In the genomic region with DNA sequence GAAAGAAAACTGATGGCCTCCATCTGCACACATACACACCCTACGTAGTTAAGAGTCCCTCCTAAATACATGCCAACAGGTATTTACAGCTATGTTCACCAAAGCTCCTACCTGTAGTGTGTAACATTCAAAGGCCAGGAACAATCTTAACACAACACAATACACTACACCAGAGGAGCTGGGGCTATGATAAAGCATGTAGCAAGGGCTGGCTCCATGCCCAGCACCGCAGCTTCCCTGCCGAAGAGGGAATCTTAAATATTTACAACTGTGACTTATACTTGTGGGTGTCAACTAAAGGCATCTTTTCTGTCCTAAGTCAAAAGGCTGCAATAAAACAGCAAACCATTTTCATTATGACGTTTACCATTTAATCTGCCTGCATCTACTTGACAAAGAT, we compare ENCODE assay signal across 14 mouse cellular contexts. TPM values are rescaled to one million over a fixed set of nuclear protein-coding genes. Genes with fewer than 3 reads are reported as not detected.
DNase-seq lines count a peak whose midpoint lies in the region; ATAC-seq and TF ChIP-seq lines count a peak whose summit lies in the region.
"Had no signal": no experiment of that assay in that cellular context is flagged by ENCODE, and none has a peak within 500 bp of the region (broad histone marks: within the 10 kb centered on the region; RNA-seq: fewer than 3 reads in every experiment).

No protein-coding gene starts in this region.

- peaks cover 49% of the 10 kb centered on the region for H3K36me3 ChIP-seq in heart, embryonic 12.5 days
- peaks cover 30% of the 10 kb centered on the region for H3K36me3 ChIP-seq in heart, embryonic 11.5 days (ENCODE audit: control insufficient read depth, insufficient read depth, low read length)
- H3K36me3 ChIP-seq in kidney, embryonic 14.5 days (ENCODE audit: control insufficient read depth, insufficient read depth, low read length): peaks cover 68% of the 10 kb centered on the region
- H3K36me3 ChIP-seq in MEL (ENCODE audit: control insufficient read depth in 1 of 2, insufficient read depth in 2 of 2, low read length in 2 of 2): peaks cover 2 to 3% of the 10 kb centered on the region in 2 experiments; a peak in 3 of 4 replicates
- peaks cover 26% of the 10 kb centered on the region for H3K36me3 ChIP-seq in forebrain, postnatal 0 days (ENCODE audit: insufficient read depth)
- no peaks in the 10 kb centered on the region; the same call in 1 of the 2 replicates for H3K36me3 ChIP-seq in forebrain, embryonic 11.5 days (ENCODE audit: control insufficient read depth, insufficient read depth, low read length)

- no peak overlapping the region for H3K9ac ChIP-seq in heart, embryonic 12.5 days
- H3K9ac ChIP-seq in heart, embryonic 11.5 days (ENCODE audit: low read depth, low read length): no peak overlapping the region
- H3K9ac ChIP-seq in kidney, embryonic 14.5 days (ENCODE audit: low read depth, low read length): no peak overlapping the region
- no peak overlapping the region for H3K9ac ChIP-seq in MEL (ENCODE audit: control insufficient read depth, low read depth, low read length, poor library complexity, severe bottlenecking)
- H3K9ac ChIP-seq in forebrain, postnatal 0 days: no peak overlapping the region
- H3K9ac ChIP-seq in forebrain, embryonic 11.5 days (ENCODE audit: low read length): no peak overlapping the region
- H3K9ac ChIP-seq: embryonic facial prominence, embryonic 15.5 days; forebrain, embryonic 15.5 days; liver, embryonic 13.5 days had no signal

- no peak overlapping the region for H3K4me2 ChIP-seq in heart, embryonic 12.5 days
- H3K4me2 ChIP-seq in heart, embryonic 11.5 days: no peak overlapping the region
- H3K4me2 ChIP-seq in kidney, embryonic 14.5 days (replicated peaks; ENCODE audit: low read depth, low read length): no peak overlapping the region
- no peak overlapping the region for H3K4me2 ChIP-seq in forebrain, postnatal 0 days (ENCODE audit: low read depth)
- no peak overlapping the region for H3K4me2 ChIP-seq in forebrain, embryonic 11.5 days (ENCODE audit: low read depth, low read length, severe bottlenecking)
- H3K4me2 ChIP-seq: embryonic facial prominence, embryonic 15.5 days; forebrain, embryonic 15.5 days; liver, embryonic 13.5 days had no signal

- ATAC-seq in heart, embryonic 12.5 days (ENCODE audit: insufficient number of reproducible peaks, low FRiP score): no peak
- ATAC-seq in heart, embryonic 11.5 days (replicated peaks; ENCODE audit: insufficient number of reproducible peaks, low FRiP score, low TSS enrichment): no peak
- ATAC-seq in kidney, embryonic 14.5 days (ENCODE audit: low FRiP score, low TSS enrichment): no peak
- no peak for ATAC-seq in forebrain, postnatal 0 days
- no peak for ATAC-seq in forebrain, embryonic 11.5 days (replicated peaks; ENCODE audit: low FRiP score)
- ATAC-seq: forebrain, embryonic 15.5 days; hindbrain, embryonic 16.5 days; midbrain, embryonic 16.5 days had no signal

- H3K4me3 ChIP-seq in heart, embryonic 12.5 days: no peak overlapping the region
- no peak overlapping the region for H3K4me3 ChIP-seq in heart, embryonic 11.5 days (ENCODE audit: low read depth, low read length)
- no peak overlapping the region for H3K4me3 ChIP-seq in kidney, embryonic 14.5 days (ENCODE audit: low read length)
- no peak overlapping the region for H3K4me3 ChIP-seq in MEL (ENCODE audit: control insufficient read depth in 1 of 2, insufficient read depth in 1 of 2, low read depth in 2 of 2, low read length in 2 of 2)
- no peak overlapping the region for H3K4me3 ChIP-seq in forebrain, postnatal 0 days (ENCODE audit: low read depth, low read length)
- no peak overlapping the region for H3K4me3 ChIP-seq in forebrain, embryonic 11.5 days (ENCODE audit: low read depth, low read length)
- H3K4me3 ChIP-seq: embryonic facial prominence, embryonic 15.5 days; forebrain, embryonic 15.5 days; liver, embryonic 13.5 days had no signal

- no peaks in the 10 kb centered on the region for H3K79me2 ChIP-seq in MEL (ENCODE audit: control insufficient read depth, insufficient read depth, low read length, poor library complexity)

- peak; percentile 57 to 68 for DNase-seq in kidney, postnatal 4 days
- DNase-seq in MEL (ENCODE audit: low read depth, low spot score): peak; percentile 85
- DNase-seq in brain, embryonic 14.5 days (ENCODE audit: low read depth): peak; percentile 15
- no peak for DNase-seq in forebrain, postnatal 0 days
- DNase-seq in forebrain, embryonic 11.5 days (ENCODE audit: low spot score): no peak
- DNase-seq: liver, embryonic 13.5 days; thymus, postnatal 36 days had no signal

- 58% methylated on average over 4 of the region's 4 CpGs for WGBS in heart, embryonic 12.5 days
- 70% methylated on average over 4 of the region's 4 CpGs for WGBS in heart, embryonic 11.5 days (ENCODE audit: insufficient replicate concordance)
- WGBS in kidney, embryonic 14.5 days: 76% methylated on average over 4 of the region's 4 CpGs
- 66% methylated on average over 4 of the region's 4 CpGs for WGBS in forebrain, postnatal 0 days
- 87% methylated on average over 4 of the region's 4 CpGs for WGBS in forebrain, embryonic 11.5 days

- H3K4me1 ChIP-seq in heart, embryonic 12.5 days (replicated peaks): peaks cover 34% of the 10 kb centered on the region
- peaks cover 24% of the 10 kb centered on the region for H3K4me1 ChIP-seq in heart, embryonic 11.5 days (ENCODE audit: control insufficient read depth, insufficient read depth, low read length)
- H3K4me1 ChIP-seq in kidney, embryonic 14.5 days (ENCODE audit: control insufficient read depth, insufficient read depth, low read length): 0 out of 2 replicates have a peak, but pooled peaks cover 3% of the 10 kb centered on the region
- H3K4me1 ChIP-seq in MEL (ENCODE audit: control insufficient read depth in 1 of 2, insufficient read depth in 2 of 2, low read length in 2 of 2): peaks cover 0 to 3% of the 10 kb centered on the region in 2 experiments; a peak in 1 of 4 replicates
- H3K4me1 ChIP-seq in forebrain, postnatal 0 days (ENCODE audit: insufficient read depth): no peaks in the 10 kb centered on the region
- H3K4me1 ChIP-seq in forebrain, embryonic 11.5 days (replicated peaks; ENCODE audit: control insufficient read depth, insufficient read depth, low read length): no peaks in the 10 kb centered on the region
- H3K4me1 ChIP-seq: liver, embryonic 13.5 days had no signal

- no peaks in the 10 kb centered on the region for H3K27me3 ChIP-seq in heart, embryonic 12.5 days (replicated peaks)
- H3K27me3 ChIP-seq in heart, embryonic 11.5 days (ENCODE audit: control insufficient read depth, insufficient read depth, low read length): no peaks in the 10 kb centered on the region
- no peaks in the 10 kb centered on the region for H3K27me3 ChIP-seq in kidney, embryonic 14.5 days (ENCODE audit: control insufficient read depth, insufficient read depth, low read length)
- H3K27me3 ChIP-seq in MEL (ENCODE audit: control insufficient read depth in 1 of 2, insufficient read depth in 2 of 2, low read length in 2 of 2): no peaks in the 10 kb centered on the region
- H3K27me3 ChIP-seq in forebrain, postnatal 0 days (ENCODE audit: insufficient read depth, low read length): no peaks in the 10 kb centered on the region
- no peaks in the 10 kb centered on the region for H3K27me3 ChIP-seq in forebrain, embryonic 11.5 days (ENCODE audit: control insufficient read depth, insufficient read depth, low read length)
- H3K27me3 ChIP-seq: embryonic facial prominence, embryonic 15.5 days; forebrain, embryonic 15.5 days; liver, embryonic 13.5 days had no signal

- no peaks in the 10 kb centered on the region for H3K9me3 ChIP-seq in heart, embryonic 12.5 days (replicated peaks)
- H3K9me3 ChIP-seq in heart, embryonic 11.5 days (replicated peaks; ENCODE audit: control insufficient read depth, low read length): no peaks in the 10 kb centered on the region
- no peaks in the 10 kb centered on the region for H3K9me3 ChIP-seq in kidney, embryonic 14.5 days (ENCODE audit: control insufficient read depth, low read length)
- no peaks in the 10 kb centered on the region for H3K9me3 ChIP-seq in MEL (replicated peaks; ENCODE audit: insufficient read depth, low read length)
- H3K9me3 ChIP-seq in forebrain, postnatal 0 days (ENCODE audit: low read length): no peaks in the 10 kb centered on the region
- H3K9me3 ChIP-seq in forebrain, embryonic 11.5 days (ENCODE audit: control insufficient read depth, low read length): no peaks in the 10 kb centered on the region
- H3K9me3 ChIP-seq: embryonic facial prominence, embryonic 15.5 days; forebrain, embryonic 15.5 days; liver, embryonic 13.5 days had no signal

- peak overlapping the region; percentile 53 for H3K27ac ChIP-seq in heart, embryonic 12.5 days (ENCODE audit: poor library complexity, severe bottlenecking)
- no peak overlapping the region for H3K27ac ChIP-seq in heart, embryonic 11.5 days (ENCODE audit: low read depth, low read length)
- H3K27ac ChIP-seq in kidney, embryonic 14.5 days (ENCODE audit: low read depth, low read length): no peak overlapping the region
- H3K27ac ChIP-seq in MEL (ENCODE audit: control insufficient read depth, low read depth, low read length): no peak overlapping the region
- H3K27ac ChIP-seq in forebrain, postnatal 0 days (ENCODE audit: low read depth, low read length): no peak overlapping the region
- H3K27ac ChIP-seq in forebrain, embryonic 11.5 days (ENCODE audit: low read depth, low read length): no peak overlapping the region
- H3K27ac ChIP-seq: embryonic facial prominence, embryonic 15.5 days; forebrain, embryonic 15.5 days; liver, embryonic 13.5 days had no signal

- peak; percentile 19 to 49; a peak in 1 of 4 replicates for TF ChIP-seq EP300 in MEL (IDR thresholded peaks at IDR 0.05; ENCODE audit: low read depth in 1 of 2, low read length in 2 of 2)

- no peak for TF ChIP-seq RAD21 in MEL (IDR thresholded peaks at IDR 0.05; ENCODE audit: low read depth, low read length)

- TF ChIP-seq POLR2A in MEL (IDR thresholded peaks at IDR 0.05; ENCODE audit: control insufficient read depth in 1 of 2, insufficient read depth in 1 of 2, low read depth in 1 of 2, low read length in 2 of 2, poor library complexity in 1 of 2): no peak
- TF ChIP-seq POLR2A in brain, embryonic 14.5 days (IDR thresholded peaks at IDR 0.05; ENCODE audit: borderline replicate concordance, extremely low read depth, insufficient read depth, insufficient read length, poor library complexity, severe bottlenecking): no peak

- TF ChIP-seq CTCF in MEL (IDR thresholded peaks at IDR 0.05 in 2 of 3, conservative IDR thresholded peaks at IDR 0.05 in 1 of 3; ENCODE audit: control insufficient read depth in 1 of 3, insufficient read depth in 1 of 3, low read depth in 2 of 3, low read length in 3 of 3, poor library complexity in 1 of 3, severe bottlenecking in 1 of 3): no peak
- no peak for TF ChIP-seq CTCF in brain, embryonic 14.5 days (IDR thresholded peaks at IDR 0.05; ENCODE audit: borderline replicate concordance, extremely low read depth, insufficient read depth, insufficient read length)
- no peak for TF ChIP-seq CTCF in forebrain, postnatal 0 days (IDR thresholded peaks at IDR 0.05; ENCODE audit: low read depth)

RNA-seq across cellular contexts. Expression of a gene that starts 41.3 kb away (rescaled TPM):
- polyA plus RNA-seq in heart, embryonic 12.5 days (2016; fragmentation: Nextera tagmentation; extraction: Ambion mirVana): 69.3 and 70.9 TPM in 2 replicates
- 58.4 and 60.9 TPM in 2 replicates for polyA plus RNA-seq in heart, embryonic 11.5 days (2014; fragmentation: Nextera tagmentation; extraction: Ambion mirVana)
- 45.7 and 68.1 TPM in 2 replicates for polyA plus RNA-seq in kidney, embryonic 14.5 days (2014; fragmentation: Nextera tagmentation; extraction: Ambion mirVana)
- 4.0 and 4.2 TPM in 2 replicates for total RNA-seq in MEL (2012; rRNA removed)
- polyA plus RNA-seq in MEL (2012; ENCODE audit: insufficient read depth in 1 of 2, insufficient read length in 2 of 2, low read depth in 1 of 2, low replicate concordance in 2 of 2, missing spikeins in 1 of 2): 1 to 10 TPM in 1 of 2 experiments, not detected in 1; 7.4 TPM
- polyA plus RNA-seq in brain, embryonic 14.5 days (2012; rRNA removed): 61.3 and 77.8 TPM in 2 replicates
- total RNA-seq in forebrain, postnatal 0 days (2014; rRNA removed): 33.3 and 42.7 TPM in 2 replicates
- polyA plus RNA-seq in forebrain, postnatal 0 days (2015; fragmentation: Nextera tagmentation; extraction: Ambion mirVana): 31.3 and 37.7 TPM in 2 replicates
- polyA plus RNA-seq in forebrain, embryonic 11.5 days (2014; fragmentation: Nextera tagmentation; extraction: Ambion mirVana): 50.1 and 51.8 TPM in 2 replicates

Comparison
In these comparisons a context has a peak if more than half of its experiments do, and no peak if none do; other contexts are left out.
1. DNase-seq: peak in kidney, postnatal 4 days (2 of 2), MEL (single experiment) and brain, embryonic 14.5 days (single experiment); none in forebrain, postnatal 0 days (single experiment) and forebrain, embryonic 11.5 days (single experiment).